Mouse (Mus musculus) embryonic facial prominence, embryonic 12.5 days (tissue): ENCODE data around the gene Cass4. TPM values are rescaled to one million over a fixed set of nuclear protein-coding genes. Genes with fewer than 3 reads are reported as not detected.

ENCODE experiments used
- ATAC-seq: fragments of 200-750 bp; cut with Nextera tagmentation; 2 replicates; pipeline ENCODE4 v1.8.0; 2017; ENCODE audit not compliant: insufficient number of reproducible peaks, insufficient read depth, low FRiP score, low TSS enrichment
- H3K27ac ChIP-seq: fragments of 300-500 bp; sonication (generic); 2 replicates; pipeline ENCODE4 v1.5.1; 2016; ENCODE audit warnings: mild to moderate bottlenecking
- H3K27me3 ChIP-seq: fragments of 300-500 bp; sonication (generic); 2 replicates; pipeline ENCODE4 v1.6.1; 2016; ENCODE audit warnings: mild to moderate bottlenecking, moderate library complexity
- H3K36me3 ChIP-seq: fragments of 300-500 bp; sonication (generic); 2 replicates; pipeline ENCODE4 v1.6.1; 2016; ENCODE audit warnings: mild to moderate bottlenecking
- H3K4me1 ChIP-seq: fragments of 300-500 bp; sonication (generic); 2 replicates; pipeline ENCODE4 v1.6.1; 2016
- H3K4me2 ChIP-seq: fragments of 300-500 bp; sonication (generic); replicated peaks from 2 replicates; pipeline ENCODE4 v1.6.1; 2016; ENCODE audit warnings: mild to moderate bottlenecking, moderate library complexity
- H3K4me3 ChIP-seq: fragments of 300-500 bp; sonication (generic); 2 replicates; pipeline ENCODE4 v1.5.1; 2016; ENCODE audit warnings: mild to moderate bottlenecking
- H3K9ac ChIP-seq: fragments of 300-500 bp; sonication (generic); 2 replicates; pipeline ENCODE4 v1.6.1; 2016; ENCODE audit warnings: mild to moderate bottlenecking, moderate library complexity
- H3K9me3 ChIP-seq: fragments of 300-500 bp; sonication (generic); 2 replicates; pipeline ENCODE4 v1.6.1; 2016; ENCODE audit warnings: mild to moderate bottlenecking, moderate library complexity
- WGBS: fragments of 180-500 bp; shearing (Covaris S2); methylation state at CpG from one replicate; pipeline ENCODE4 v1.1.7; 2016; 5-methylcytosine and 5-hydroxymethylcytosine counted together
- polyA plus RNA-seq: library from polyadenylated mRNA; unstranded; fragments of >200 nt; fragmentation: Nextera tagmentation; extraction: Ambion mirVana; gene quantifications from 2 replicates; pipeline ENCODE4 v1.2.1, GENCODE M21; 2016

Gene Cass4
- polyA plus RNA-seq, 1 experiment from 2014 or later: 0.20 TPM

- Histone ChIP-seq H3K4me3 (no peak overlapping the region), H3K27ac (no peak overlapping the region), H3K36me3 (peaks cover 72% of the 10 kb centered on the region), H3K27me3 (no peaks in the 10 kb centered on the region), H3K4me2 (no peak overlapping the region), H3K9me3 (no peaks in the 10 kb centered on the region), H3K9ac (no peak overlapping the region), H3K4me1 (no peaks in the 10 kb centered on the region)
- WGBS: 90% methylated on average over 6 of the region's 6 CpGs
- ATAC-seq: no peak
These were observed 53.7 kb downstream of the Cass4 start for GRCm38 (mm10) chr2:172447317-172447716.

GRCm38 (mm10) chr2:172448329-172448728 is 54.7 kb downstream of the Cass4 start:
- 87% methylated on average over 4 of the region's 4 CpGs for WGBS
- Histone ChIP-seq H3K36me3 (peaks cover 82% of the 10 kb centered on the region), H3K9ac (no peak overlapping the region)

GRCm38 (mm10) chr2:172450640-172451039 is 57.0 kb downstream of the Cass4 start:
- no peak for ATAC-seq
- H3K4me3 ChIP-seq: no peak overlapping the region
- no peak overlapping the region for H3K9ac ChIP-seq
- H3K27me3 ChIP-seq: no peaks in the 10 kb centered on the region
- no peak overlapping the region for H3K4me2 ChIP-seq
- H3K36me3 ChIP-seq: peaks cover 78% of the 10 kb centered on the region
- no peak overlapping the region for H3K27ac ChIP-seq
- WGBS: 91% methylated on average over 6 of the region's 6 CpGs
- H3K4me1 ChIP-seq: no peaks in the 10 kb centered on the region
- H3K9me3 ChIP-seq: no peaks in the 10 kb centered on the region

More at GRCm38 (mm10) chr2:172448329-172448728, 54.7 kb downstream of the Cass4 start:
- no peaks in the 10 kb centered on the region for H3K27me3 ChIP-seq
- no peak for ATAC-seq
- no peak overlapping the region for H3K27ac ChIP-seq
- H3K4me1 ChIP-seq: no peaks in the 10 kb centered on the region
- H3K4me2 ChIP-seq: no peak overlapping the region
- H3K4me3 ChIP-seq: no peak overlapping the region
- no peaks in the 10 kb centered on the region for H3K9me3 ChIP-seq

- Histone ChIP-seq H3K27me3 (no peaks in the 10 kb centered on the region), H3K9me3 (no peaks in the 10 kb centered on the region), H3K9ac (no peak overlapping the region), H3K4me3 (no peak overlapping the region), H3K4me1 (no peaks in the 10 kb centered on the region), H3K4me2 (no peak overlapping the region), H3K27ac (no peak overlapping the region), H3K36me3 (peaks cover 64% of the 10 kb centered on the region)
- ATAC-seq: no peak
- 92% methylated on average over 4 of the region's 4 CpGs for WGBS
These were observed 58.4 kb downstream of the Cass4 start for GRCm38 (mm10) chr2:172452031-172452430.

- no peaks in the 10 kb centered on the region for H3K9me3 ChIP-seq
- no peak overlapping the region for H3K9ac ChIP-seq
- H3K4me1 ChIP-seq: no peaks in the 10 kb centered on the region
- ATAC-seq: no peak
- H3K36me3 ChIP-seq: peaks cover 62% of the 10 kb centered on the region
- H3K27me3 ChIP-seq: no peaks in the 10 kb centered on the region
- no peak overlapping the region for H3K4me2 ChIP-seq
- H3K4me3 ChIP-seq: no peak overlapping the region
- 93% methylated on average over 10 of the region's 10 CpGs for WGBS
- no peak overlapping the region for H3K27ac ChIP-seq
These were observed 58.9 kb downstream of the Cass4 start for GRCm38 (mm10) chr2:172452458-172452857.

- H3K4me3 ChIP-seq: no peak within 1 kb of the TSS
- no peak within 1 kb of the TSS for H3K9ac ChIP-seq
- no peak for ATAC-seq
- no peak within 1 kb of the TSS for H3K27ac ChIP-seq
- no peak within 1 kb of the TSS for H3K4me2 ChIP-seq
- no peaks in the 10 kb centered on the region for H3K27me3 ChIP-seq
- H3K4me1 ChIP-seq: no peaks in the 10 kb centered on the region
- H3K9me3 ChIP-seq: no peaks in the 10 kb centered on the region
- WGBS: 85% methylated on average over 11 of the region's 11 CpGs
- H3K36me3 ChIP-seq: peaks cover 33% of the 10 kb centered on the region
These were observed 64.9 kb downstream of the Cass4 start, which contains the start of gene Gcnt7 for GRCm38 (mm10) chr2:172458496-172458895. Gcnt7 (minus strand) TSS chr2:172458596.

DNA sequence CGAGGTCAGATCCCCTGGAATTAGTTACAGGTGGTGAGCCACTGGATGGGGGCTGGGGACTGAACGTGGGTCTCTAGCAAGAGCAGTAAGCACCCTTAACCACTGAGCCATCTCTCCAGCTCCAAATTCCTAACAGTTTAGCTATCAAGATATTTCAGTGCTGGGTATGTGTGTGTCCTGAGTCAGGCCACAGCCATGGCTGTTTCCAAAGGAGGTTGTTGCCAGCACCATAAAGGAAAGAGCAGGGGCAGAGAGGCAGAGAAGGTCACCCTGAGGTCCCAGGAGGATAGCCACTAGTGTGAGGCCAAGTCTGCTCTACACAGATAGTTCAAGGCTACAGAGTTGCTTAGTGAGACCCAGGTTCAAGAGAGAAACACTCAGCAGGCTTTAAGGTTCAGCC is 67.1 kb downstream of the Cass4 start:
- Histone ChIP-seq H3K27ac (no peak overlapping the region), H3K9me3 (no peaks in the 10 kb centered on the region), H3K4me2 (no peak overlapping the region), H3K9ac (no peak overlapping the region), H3K4me3 (no peak overlapping the region), H3K4me1 (no peaks in the 10 kb centered on the region), H3K27me3 (no peaks in the 10 kb centered on the region), H3K36me3 (peaks cover 42% of the 10 kb centered on the region)
- WGBS: 53% methylated on average over 2 of the region's 2 CpGs
- no peak for ATAC-seq

- no peaks in the 10 kb centered on the region for H3K4me1 ChIP-seq
- no peak overlapping the region for H3K4me2 ChIP-seq
- no peaks in the 10 kb centered on the region for H3K27me3 ChIP-seq
- ATAC-seq: peak; percentile 16; the same call in 1 of the 2 replicates
- H3K27ac ChIP-seq: no peak overlapping the region
- WGBS: 89% methylated on average over 4 of the region's 4 CpGs
- H3K9me3 ChIP-seq: no peaks in the 10 kb centered on the region
- H3K4me3 ChIP-seq: no peak overlapping the region
- no peak overlapping the region for H3K9ac ChIP-seq
- peaks cover 55% of the 10 kb centered on the region for H3K36me3 ChIP-seq
These were observed 69.2 kb downstream of the Cass4 start for GRCm38 (mm10) chr2:172462813-172463212.

GRCm38 (mm10) chr2:172466427-172467132 is 73.0 kb downstream of the Cass4 start:
- peaks cover 75% of the 10 kb centered on the region for H3K36me3 ChIP-seq
- WGBS: 92% methylated on average over 11 of the region's 11 CpGs
- no peak for ATAC-seq

DNA sequence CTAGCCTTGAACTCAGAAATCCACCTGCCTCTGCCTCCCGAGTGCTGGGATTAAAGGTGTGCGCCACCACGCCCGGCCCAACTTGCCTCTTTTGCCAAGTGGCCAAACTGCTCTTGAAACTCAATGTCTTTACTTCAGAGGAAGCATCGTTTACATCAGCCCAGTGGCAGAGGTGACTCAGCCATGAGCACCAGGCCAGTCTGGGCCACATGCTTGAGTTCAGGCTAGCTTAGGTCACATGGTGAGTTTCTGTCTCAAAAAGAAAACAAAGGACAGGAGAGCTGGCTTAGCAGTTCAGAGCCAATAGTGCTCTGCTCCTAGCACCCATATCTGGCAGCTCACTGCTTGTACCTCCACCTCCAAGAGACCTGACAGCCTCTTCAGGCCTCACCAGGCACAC is 73.6 kb downstream of the Cass4 start:
- H3K4me3 ChIP-seq: no peak overlapping the region
- ATAC-seq: no peak
- 90% methylated on average over 5 of the region's 5 CpGs for WGBS
- H3K9ac ChIP-seq: no peak overlapping the region
- H3K27ac ChIP-seq: no peak overlapping the region
- no peak overlapping the region for H3K4me2 ChIP-seq
- no peaks in the 10 kb centered on the region for H3K4me1 ChIP-seq
- H3K27me3 ChIP-seq: no peaks in the 10 kb centered on the region
- H3K9me3 ChIP-seq: no peaks in the 10 kb centered on the region
- H3K36me3 ChIP-seq: peaks cover 70% of the 10 kb centered on the region

More at GRCm38 (mm10) chr2:172466427-172467132, 73.0 kb downstream of the Cass4 start:
- Histone ChIP-seq H3K4me1 (no peaks in the 10 kb centered on the region), H3K9ac (no peak overlapping the region), H3K4me3 (no peak overlapping the region), H3K27ac (no peak overlapping the region), H3K27me3 (no peaks in the 10 kb centered on the region), H3K4me2 (no peak overlapping the region), H3K9me3 (no peaks in the 10 kb centered on the region)

GRCm38 (mm10) chr2:172468346-172468819 is 74.8 kb downstream of the Cass4 start:
- Histone ChIP-seq H3K27ac (no peak overlapping the region), H3K4me1 (peaks cover 4% of the 10 kb centered on the region; the same call in 1 of the 2 replicates), H3K4me2 (no peak overlapping the region), H3K9ac (no peak overlapping the region), H3K9me3 (no peaks in the 10 kb centered on the region), H3K27me3 (no peaks in the 10 kb centered on the region), H3K4me3 (no peak overlapping the region), H3K36me3 (peaks cover 58% of the 10 kb centered on the region)
- no peak for ATAC-seq
- 91% methylated on average over 11 of the region's 11 CpGs for WGBS

GRCm38 (mm10) chr2:172472318-172472717 is 78.7 kb downstream of the Cass4 start, which contains the start of gene Fam209:
Fam209 (plus strand) TSS chr2:172472520.
- Histone ChIP-seq H3K27ac (no peak within 1 kb of the TSS), H3K4me1 (peaks cover 6% of the 10 kb centered on the region; the same call in 1 of the 2 replicates), H3K4me2 (no peak within 1 kb of the TSS), H3K9ac (no peak within 1 kb of the TSS), H3K9me3 (no peaks in the 10 kb centered on the region), H3K27me3 (no peaks in the 10 kb centered on the region), H3K4me3 (no peak within 1 kb of the TSS), H3K36me3 (peaks cover 26% of the 10 kb centered on the region)
- ATAC-seq: no peak
- WGBS: 84% methylated on average over 11 of the region's 11 CpGs
